In the genomic region with DNA sequence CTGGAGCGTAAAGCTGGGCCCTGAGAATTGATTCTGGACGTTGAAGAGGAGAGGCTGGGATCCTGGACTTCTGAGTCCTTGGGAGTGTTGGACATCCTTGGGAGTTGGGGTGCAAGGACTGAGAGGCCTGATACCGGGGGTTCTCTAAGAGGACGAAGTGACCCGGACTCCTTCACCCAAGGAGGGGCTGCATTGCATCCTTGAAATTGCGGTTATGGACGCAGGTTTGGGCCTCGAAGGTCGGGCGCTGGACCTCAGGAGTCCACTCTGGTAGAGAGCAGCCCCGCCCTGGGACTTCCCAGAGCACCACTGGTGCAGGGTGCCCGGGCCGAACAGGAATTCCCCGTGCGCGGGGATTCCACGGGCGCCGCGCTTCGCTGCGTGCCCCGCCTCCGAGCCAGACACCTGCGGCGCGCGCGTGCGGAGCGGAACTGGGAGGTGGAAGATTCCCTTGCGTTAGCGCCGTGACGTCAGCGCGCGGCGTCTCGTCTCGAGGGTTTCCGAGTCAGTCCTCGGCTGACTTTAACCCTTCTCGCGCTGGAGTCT, we compare ENCODE assay signal across 8 mouse cellular contexts. TPM values are rescaled to one million over a fixed set of nuclear protein-coding genes. Genes with fewer than 3 reads are reported as not detected.
A peak's percentile ranks its signal among the peaks of the same experiment; 100 is the strongest.
DNase-seq lines count a peak whose midpoint lies in the region; ATAC-seq lines count a peak whose summit lies in the region.

No protein-coding gene starts in this region.

- H3K27me3 ChIP-seq in hindbrain, embryonic 15.5 days: no peaks in the 10 kb centered on the region

- H3K27ac ChIP-seq in hindbrain, embryonic 15.5 days (replicated peaks): peak overlapping the region; percentile 75

- DNase-seq in T-cell, adult 2 months (ENCODE audit: low spot score): peak; percentile 96
- DNase-seq in cerebellum, postnatal 25 days: peak; percentile 96 to 99
- DNase-seq in frontal cortex, postnatal 25 days (ENCODE audit: low spot score in 2 of 2): peak; percentile 73 to 88
- DNase-seq in layer of hippocampus, postnatal 36 days: peak; percentile 90 to 91
- DNase-seq in lung, postnatal 25 days (ENCODE audit: low spot score): peak; percentile 91
- DNase-seq in retina, adult 2 months (ENCODE audit: low read depth, low spot score): peak; percentile 70
- peak; percentile 94 for DNase-seq in thymus, postnatal 25 days

- H3K9me3 ChIP-seq in hindbrain, embryonic 15.5 days: no peaks in the 10 kb centered on the region

- H3K4me1 ChIP-seq in hindbrain, embryonic 15.5 days (replicated peaks): peaks cover 20% of the 10 kb centered on the region

- peak overlapping the region; percentile 96 for H3K4me2 ChIP-seq in hindbrain, embryonic 15.5 days

- peak overlapping the region; percentile 69 for H3K9ac ChIP-seq in hindbrain, embryonic 15.5 days

- H3K4me3 ChIP-seq in hindbrain, embryonic 15.5 days: peak overlapping the region; percentile 74

- H3K36me3 ChIP-seq in hindbrain, embryonic 15.5 days: peaks cover 12% of the 10 kb centered on the region; the same call in 1 of the 2 replicates

- WGBS in hindbrain, embryonic 15.5 days: under 1% methylated on average over 45 of the region's 45 CpGs

- peak; percentile 90 for ATAC-seq in hindbrain, embryonic 15.5 days (ENCODE audit: low FRiP score, low read depth)

RNA-seq across cellular contexts. Expression of a gene that starts 0.4 kb away (rescaled TPM):
- polyA plus RNA-seq in hindbrain, embryonic 15.5 days (2015; fragmentation: Nextera tagmentation; extraction: Ambion mirVana): 2.4 and 2.9 TPM in 2 replicates
- total RNA-seq in layer of hippocampus, postnatal 36 days (2021): 1 to 10 TPM; 3.1 to 3.4 TPM

RNA-seq across cellular contexts. Expression of a gene that starts 2.3 kb away (rescaled TPM):
- 0.53 and 0.56 TPM in 2 replicates for polyA plus RNA-seq in hindbrain, embryonic 15.5 days (2015; fragmentation: Nextera tagmentation; extraction: Ambion mirVana)
- not detected for total RNA-seq in layer of hippocampus, postnatal 36 days (2021)

RNA-seq across cellular contexts. Expression of a gene that starts 8.4 kb away (rescaled TPM):
- 28.9 and 39.1 TPM in 2 replicates for polyA plus RNA-seq in hindbrain, embryonic 15.5 days (2015; fragmentation: Nextera tagmentation; extraction: Ambion mirVana)
- 10 to 100 TPM; 27.4 to 30.2 TPM for total RNA-seq in layer of hippocampus, postnatal 36 days (2021)

RNA-seq across cellular contexts. Expression of a gene that starts 23.4 kb away (rescaled TPM):
- 674 and 762 TPM in 2 replicates for polyA plus RNA-seq in hindbrain, embryonic 15.5 days (2015; fragmentation: Nextera tagmentation; extraction: Ambion mirVana)
- total RNA-seq in layer of hippocampus, postnatal 36 days (2021): 1,000 to 10,000 TPM; 1,244 to 1,325 TPM

RNA-seq across cellular contexts. Expression of a gene that starts 35.5 kb away (rescaled TPM):
- polyA plus RNA-seq in hindbrain, embryonic 15.5 days (2015; fragmentation: Nextera tagmentation; extraction: Ambion mirVana): 4.7 and 7.3 TPM in 2 replicates
- total RNA-seq in layer of hippocampus, postnatal 36 days (2021): 10 to 100 TPM; 12.3 to 21.0 TPM

Comparison
In these comparisons a context has a peak if more than half of its experiments do, and no peak if none do; other contexts are left out.
1. Peak in every context shown above with its lines: DNase-seq, ATAC-seq, H3K4me3 ChIP-seq and H3K27ac ChIP-seq.